Mouse (Mus musculus): ENCODE data around the gene Cldn3. TPM values are rescaled to one million over a fixed set of nuclear protein-coding genes. Genes with fewer than 3 reads are reported as not detected.

Cldn3 gene
- total RNA-seq, 2 experiments from 2014 or later = 0.59 to 1.2 TPM

- peak in 1 of 2 experiments; percentile 59 for DNase-seq (ENCODE audit: extremely low spot score in 1 of 2, low spot score in 1 of 2)
These were observed 43.2 kb downstream of the Cldn3 start for GRCm38 (mm10) chr5:135029007-135029854.

- DNase-seq (ENCODE audit: extremely low spot score in 1 of 2, low spot score in 1 of 2) = no peak
These were observed 46.6 kb downstream of the Cldn3 start for GRCm38 (mm10) chr5:135032581-135032980.

- no peak for DNase-seq (ENCODE audit: extremely low spot score in 1 of 2, low spot score in 1 of 2)
These were observed 48.6 kb downstream of the Cldn3 start for GRCm38 (mm10) chr5:135034593-135034992.

GRCm38 (mm10) chr5:135035608-135036359 lies 49.8 kb downstream of the Cldn3 start:
- no peak for DNase-seq (ENCODE audit: extremely low spot score in 1 of 2, low spot score in 1 of 2)

Other genes starting within 250 kb of the Cldn3 start
- 10 to 100 TPM; 15.8 to 17.5 TPM for gene Eln, start 238.9 kb upstream of the Cldn3 start, total RNA-seq (2021)
- gene Tmem270, start 79.5 kb upstream of the Cldn3 start, total RNA-seq (2021) = not detected
- gene Cldn13, start 70.7 kb upstream of the Cldn3 start, total RNA-seq (2021) = not detected
- gene Mettl27, start 53.8 kb upstream of the Cldn3 start, total RNA-seq (2021) = 1 to 10 TPM; 9.2 to 9.3 TPM
- gene Cldn4, start 39.3 kb upstream of the Cldn3 start, total RNA-seq (2021) = not detected
- 10 to 100 TPM; 32.0 to 33.4 TPM for gene Abhd11, start 22.9 kb downstream of the Cldn3 start, total RNA-seq (2021)
- 100 to 1,000 TPM; 113 to 115 TPM for gene Stx1a, start 37.3 kb downstream of the Cldn3 start, total RNA-seq (2021)
- 10 to 100 TPM; 43.7 TPM for gene Dnajc30, start 78.0 kb downstream of the Cldn3 start, total RNA-seq (2021)
- gene Bud23, start 78.7 kb downstream of the Cldn3 start, total RNA-seq (2021) = 10 to 100 TPM; 48.7 to 51.6 TPM
- 10 to 100 TPM; 30.4 to 32.8 TPM for gene Vps37d, start 92.1 kb downstream of the Cldn3 start, total RNA-seq (2021)
- 1 to 10 TPM; 3.1 to 5.8 TPM for gene Mlxipl, start 103.7 kb downstream of the Cldn3 start, total RNA-seq (2021)
- gene Tbl2, start 163.4 kb downstream of the Cldn3 start, total RNA-seq (2021) = 10 to 100 TPM; 32.1 to 34.4 TPM
- gene Bcl7b, start 182.1 kb downstream of the Cldn3 start, total RNA-seq (2021) = 10 to 100 TPM; 49.6 to 53.7 TPM
- gene Baz1b, start 201.1 kb downstream of the Cldn3 start, total RNA-seq (2021) = 10 to 100 TPM; 65.5 to 72.7 TPM

Measured in layer of hippocampus, postnatal 25 days (tissue).